Mouse (Mus musculus) MEL-GATA-1-ER (cell line): ENCODE results near the gene Gm20219.
A peak's percentile ranks its signal among the peaks of the same experiment; 100 is the strongest.
"Not testable (repeated sequence)": the region's sequence is repeated elsewhere in the genome, so short reads cannot be mapped to it uniquely, and the experiment has no call there.

ENCODE experiments used
- DNase-seq: peaks from one replicate; pipeline ENCODE4 v3.0.0-alpha.2; 2012; ENCODE audit warnings: low read depth; ENCODE audit errors: extremely low read depth

Gm20219 gene

DNA sequence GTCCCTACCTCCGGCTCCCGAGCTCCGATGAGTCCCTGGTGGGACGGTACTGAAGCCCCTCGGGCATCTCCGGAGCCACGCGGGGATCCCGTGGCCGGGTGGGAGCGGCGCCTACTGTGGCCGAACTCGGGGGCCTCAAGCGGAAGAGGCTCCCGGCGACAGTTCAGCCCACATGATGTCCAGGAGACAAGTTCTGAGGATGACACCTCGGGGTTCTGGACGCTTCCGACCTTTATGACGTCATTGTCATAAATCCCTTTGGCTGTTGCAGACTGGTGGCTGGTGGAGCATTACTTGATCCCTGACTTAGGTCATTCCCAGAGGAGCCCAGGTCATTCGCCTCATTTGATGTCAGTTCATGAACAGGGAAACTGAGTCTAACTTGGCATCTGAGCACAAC, 41.9 kb downstream of the Gm20219 start, which contains the start of gene Znrf4:
Gene Znrf4 (minus strand): TSS at position 122 of the 400 bp plus-strand sequence.
- no peak for DNase-seq

DNA sequence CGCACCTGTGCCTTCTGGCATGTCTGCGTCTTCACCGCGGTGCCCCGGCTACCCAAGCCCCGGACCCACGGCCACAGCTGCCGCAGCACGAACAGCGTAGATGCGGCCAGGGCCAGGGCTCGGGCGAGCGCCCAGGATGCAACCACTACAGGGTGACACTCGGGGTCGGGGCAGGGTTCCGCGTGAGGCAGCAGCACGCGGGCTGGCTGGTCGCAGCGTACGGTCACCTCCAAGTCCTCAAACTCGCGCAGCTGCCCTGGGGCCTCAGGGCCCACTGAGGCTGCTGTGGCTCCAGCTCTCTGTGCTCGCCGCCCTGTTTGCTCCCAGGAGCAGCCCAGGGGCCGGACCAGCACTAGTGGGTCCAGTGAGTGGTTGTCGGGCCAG, 42.5 kb downstream of the Gm20219 start:
- no peak for DNase-seq

DNA sequence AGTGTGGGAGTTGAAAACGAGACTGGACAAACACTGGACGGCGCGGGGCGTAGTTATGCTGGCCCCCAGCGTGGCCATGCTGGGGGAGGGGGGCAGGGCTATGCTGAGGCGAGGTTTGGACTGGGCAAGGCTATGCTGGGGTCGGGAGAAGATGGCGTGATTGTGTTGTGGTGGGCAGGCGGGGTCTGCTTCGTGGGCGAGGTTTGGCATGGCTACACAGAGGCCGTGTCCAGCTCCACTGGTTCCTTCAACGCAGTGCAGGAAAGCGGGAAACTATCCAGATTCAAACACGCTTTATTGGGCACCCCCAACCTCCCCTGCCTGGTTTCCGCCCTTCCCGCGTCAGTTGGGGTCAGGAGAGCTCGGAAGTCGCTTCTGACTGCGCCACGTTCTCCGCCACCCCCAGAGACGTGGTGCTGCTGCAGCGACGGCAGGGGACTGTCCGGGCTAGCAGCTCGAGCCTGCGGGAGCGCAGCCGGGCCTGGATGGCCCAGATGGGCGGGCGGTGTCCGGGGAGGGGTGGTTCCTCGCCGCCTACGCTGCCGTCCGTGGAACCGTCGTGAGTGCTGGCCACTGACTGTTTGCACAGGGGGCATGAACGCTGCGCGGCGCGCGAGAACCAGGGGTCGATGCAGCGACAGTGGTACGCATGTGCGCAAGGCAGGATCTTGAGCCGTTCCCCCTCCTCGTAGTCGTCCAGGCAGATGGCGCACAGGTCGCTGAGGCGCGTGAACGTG, 43.0 kb downstream of the Gm20219 start:
- no peak for DNase-seq

DNA sequence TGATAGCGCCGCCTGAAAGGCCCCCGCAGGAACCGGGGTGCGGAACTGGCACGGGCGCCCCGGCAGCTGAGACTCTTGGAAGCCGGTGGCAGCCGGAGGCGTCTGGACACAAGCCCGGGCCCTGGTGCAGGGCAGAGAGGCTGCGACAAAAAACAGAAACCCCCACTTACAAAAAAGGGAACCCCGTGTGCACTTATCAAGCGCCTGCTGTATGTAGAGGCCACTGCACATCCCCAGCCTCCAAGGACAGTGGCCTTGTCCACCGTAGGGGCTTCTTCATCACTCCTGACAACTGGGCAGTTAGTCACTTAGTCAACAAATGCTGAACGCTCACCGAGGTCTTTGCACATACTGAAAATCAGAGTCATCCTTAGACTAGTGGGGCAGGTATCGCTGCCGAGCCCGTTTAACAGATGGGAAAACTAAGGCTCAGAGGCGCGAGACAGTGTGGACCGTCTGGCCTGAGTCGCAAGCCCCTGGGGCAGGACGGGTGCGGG, 43.7 kb downstream of the Gm20219 start:
- DNase-seq, result no peak

DNA sequence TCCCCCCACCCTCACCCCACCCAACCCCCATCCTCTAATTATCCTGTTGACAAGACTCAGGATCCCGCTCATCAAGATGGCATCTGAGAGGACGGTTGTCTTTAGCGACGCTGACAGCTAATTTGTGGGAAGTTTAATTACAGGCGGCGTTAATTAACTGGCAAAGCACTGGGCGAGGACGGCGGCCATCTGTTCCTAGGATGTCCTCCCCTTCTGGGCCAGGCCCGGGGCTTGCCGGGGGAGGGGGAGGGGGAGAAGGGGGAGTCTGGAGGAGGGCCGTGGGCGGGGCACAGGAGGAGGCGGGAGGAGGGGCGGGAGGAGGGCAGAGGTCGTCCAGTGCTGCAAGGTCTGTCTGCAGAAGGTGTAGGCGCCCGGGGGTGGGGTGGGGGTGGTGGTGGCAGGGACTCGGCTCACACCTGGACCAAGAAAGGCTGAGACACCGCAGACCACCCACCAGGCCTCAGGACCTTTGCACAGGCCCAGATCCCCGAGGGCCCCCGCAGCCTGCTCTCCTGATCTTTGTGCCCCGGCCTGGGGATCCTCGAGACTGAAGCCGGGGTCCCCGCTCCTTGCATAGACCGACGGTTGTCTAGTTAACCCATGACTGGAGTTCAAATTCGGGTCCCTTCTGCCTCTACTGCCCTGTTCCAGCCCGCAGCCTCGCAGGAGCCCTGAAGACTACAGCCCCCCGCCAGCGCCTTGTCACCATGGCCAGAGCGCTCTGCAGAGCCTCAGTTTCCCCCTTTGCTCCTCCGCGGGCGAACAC, 44.3 kb downstream of the Gm20219 start:
- no peak for DNase-seq

DNA sequence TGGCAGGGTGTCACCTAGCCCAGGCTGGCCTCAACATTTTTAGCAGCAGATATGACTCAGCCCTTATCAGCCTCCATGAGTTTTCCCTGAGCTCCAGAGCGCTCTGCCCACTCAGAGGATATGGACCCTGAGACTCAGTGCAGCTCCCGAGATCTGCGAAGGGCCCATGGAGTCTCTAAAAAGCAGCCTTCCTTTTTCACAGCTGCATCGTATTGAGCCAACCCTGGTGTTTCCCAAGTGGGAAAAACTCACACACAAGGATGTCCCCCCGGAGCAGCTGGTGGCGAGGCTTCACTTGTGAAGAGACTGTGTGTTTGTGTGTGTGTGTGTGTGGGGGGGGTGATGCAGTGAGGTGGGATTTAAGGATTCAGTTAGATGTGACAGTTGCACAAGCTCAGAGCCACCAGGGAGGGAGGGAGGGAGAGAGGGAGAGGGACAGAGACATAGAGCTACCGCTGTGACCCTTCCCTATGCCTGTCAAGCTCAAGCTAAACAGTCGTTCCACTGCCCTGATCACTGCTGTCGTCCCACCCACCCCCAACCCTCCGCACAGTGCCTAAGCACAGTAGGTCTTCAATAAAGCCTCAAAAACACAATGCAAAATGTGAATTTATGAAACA, 45.1 kb downstream of the Gm20219 start:
- no peak for DNase-seq

DNA sequence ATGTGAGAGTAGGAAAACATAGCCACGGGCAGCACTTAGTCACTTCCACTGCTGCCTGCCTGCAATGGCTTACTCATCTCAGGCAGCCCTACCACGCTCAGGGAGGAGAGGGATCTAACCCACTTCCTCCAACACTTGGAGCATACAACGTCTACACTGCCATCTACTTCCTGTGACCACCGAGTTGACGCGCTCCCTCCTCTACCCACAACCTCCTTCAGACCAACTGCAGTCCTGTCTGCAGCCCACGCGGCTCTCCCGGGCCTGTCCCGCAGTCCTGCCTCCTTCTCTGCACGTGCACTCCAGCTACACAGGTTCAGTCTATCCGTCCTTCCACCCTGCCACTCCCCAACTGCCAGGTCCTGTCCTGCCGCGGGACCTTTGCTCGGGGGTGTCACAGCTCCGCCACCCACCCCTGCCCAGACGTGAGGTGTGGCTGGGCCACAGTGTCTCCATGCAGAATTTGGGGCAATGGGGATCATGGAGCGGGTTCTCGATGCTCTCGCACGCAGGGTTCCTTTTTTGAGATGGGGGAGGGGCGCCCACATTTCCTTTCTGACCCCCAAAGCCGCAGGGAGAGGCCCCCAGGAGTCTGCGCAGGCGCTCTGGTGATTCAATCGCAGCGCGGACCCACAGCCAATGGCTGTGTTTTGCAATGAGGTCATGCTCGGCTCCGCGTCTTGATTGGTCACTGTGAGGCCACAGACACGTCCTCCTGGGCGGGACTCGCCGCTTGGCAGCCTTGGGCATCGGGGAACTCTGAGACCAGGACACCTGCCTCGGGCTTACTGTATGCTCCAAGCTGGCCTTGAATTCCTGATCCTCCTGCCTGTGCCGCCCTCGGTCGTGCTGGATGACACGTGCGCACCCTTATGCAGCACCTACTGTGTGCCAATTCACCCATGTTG, 46.8 kb downstream of the Gm20219 start:
- peak; percentile 94 for DNase-seq

DNA sequence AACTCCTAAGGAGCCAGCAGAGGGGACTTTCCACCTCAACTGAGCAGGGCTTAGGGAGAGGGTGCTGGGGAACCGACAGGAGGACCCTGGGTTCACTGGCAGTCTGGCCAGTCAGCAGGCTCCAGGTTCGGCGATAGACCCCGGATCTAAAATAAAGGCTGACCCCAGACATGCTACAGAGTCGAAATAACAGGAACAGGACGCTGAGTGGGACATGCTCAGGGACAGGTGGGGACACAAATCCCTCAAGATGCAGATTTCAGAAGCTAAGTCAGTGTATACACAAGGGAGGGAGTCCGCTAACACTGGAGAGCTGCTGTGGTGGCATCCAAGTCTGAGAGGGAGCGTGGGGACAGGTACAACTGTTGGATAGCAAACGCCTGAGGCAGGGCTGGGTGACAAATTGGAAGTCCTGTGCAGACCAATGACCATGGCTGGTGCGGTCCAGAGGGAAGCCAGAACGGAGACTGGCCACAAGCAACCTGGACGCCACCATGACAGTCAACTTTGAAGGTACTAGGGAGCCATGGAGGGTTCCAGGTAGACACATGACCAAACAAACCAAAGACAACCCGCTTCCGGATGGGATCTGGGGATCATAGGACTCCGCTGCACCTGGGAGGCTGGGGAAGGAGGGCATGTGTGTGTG, 47.6 kb downstream of the Gm20219 start:
- no peak for DNase-seq

DNA sequence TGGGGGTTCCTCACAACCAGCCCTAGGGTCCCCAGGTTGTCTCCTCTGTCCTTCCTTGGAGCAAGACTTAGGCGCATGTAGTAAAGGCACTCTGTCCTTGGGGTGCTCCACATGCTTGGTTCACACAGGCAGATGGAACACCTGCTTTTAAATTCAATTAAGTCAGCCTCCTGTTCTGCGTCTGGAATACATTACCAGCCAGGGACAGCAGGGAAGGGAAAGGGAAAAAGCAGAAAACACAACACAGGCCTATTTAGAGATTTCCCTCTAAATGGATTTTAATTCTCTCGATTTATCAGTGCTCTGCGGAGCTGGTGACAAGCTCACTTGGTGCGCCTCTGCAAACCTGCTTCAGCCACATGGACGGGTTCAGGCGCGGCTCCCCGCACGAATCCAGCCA, 48.8 kb downstream of the Gm20219 start:
- DNase-seq, result no peak

DNA sequence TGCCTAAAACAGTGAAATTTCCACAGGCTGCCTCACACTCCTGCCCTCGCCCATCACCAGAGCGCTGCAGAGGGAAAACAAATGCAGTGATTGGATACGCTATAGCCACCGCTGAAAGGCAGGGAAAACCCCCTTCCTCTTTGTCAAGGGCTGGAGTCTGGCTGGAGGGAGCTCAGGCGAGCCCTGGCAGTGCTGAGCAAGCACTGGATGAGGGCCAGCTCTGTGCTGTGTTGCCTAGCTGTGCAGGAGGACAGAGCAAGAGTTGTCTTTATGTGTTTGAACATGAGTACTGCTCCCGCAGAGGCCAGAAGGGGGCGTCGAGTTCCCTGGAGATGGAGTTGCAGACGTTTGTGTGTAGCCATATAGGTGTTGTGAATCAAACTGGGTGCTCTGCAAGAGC, 51.7 kb downstream of the Gm20219 start:
- DNase-seq, result no peak

DNA sequence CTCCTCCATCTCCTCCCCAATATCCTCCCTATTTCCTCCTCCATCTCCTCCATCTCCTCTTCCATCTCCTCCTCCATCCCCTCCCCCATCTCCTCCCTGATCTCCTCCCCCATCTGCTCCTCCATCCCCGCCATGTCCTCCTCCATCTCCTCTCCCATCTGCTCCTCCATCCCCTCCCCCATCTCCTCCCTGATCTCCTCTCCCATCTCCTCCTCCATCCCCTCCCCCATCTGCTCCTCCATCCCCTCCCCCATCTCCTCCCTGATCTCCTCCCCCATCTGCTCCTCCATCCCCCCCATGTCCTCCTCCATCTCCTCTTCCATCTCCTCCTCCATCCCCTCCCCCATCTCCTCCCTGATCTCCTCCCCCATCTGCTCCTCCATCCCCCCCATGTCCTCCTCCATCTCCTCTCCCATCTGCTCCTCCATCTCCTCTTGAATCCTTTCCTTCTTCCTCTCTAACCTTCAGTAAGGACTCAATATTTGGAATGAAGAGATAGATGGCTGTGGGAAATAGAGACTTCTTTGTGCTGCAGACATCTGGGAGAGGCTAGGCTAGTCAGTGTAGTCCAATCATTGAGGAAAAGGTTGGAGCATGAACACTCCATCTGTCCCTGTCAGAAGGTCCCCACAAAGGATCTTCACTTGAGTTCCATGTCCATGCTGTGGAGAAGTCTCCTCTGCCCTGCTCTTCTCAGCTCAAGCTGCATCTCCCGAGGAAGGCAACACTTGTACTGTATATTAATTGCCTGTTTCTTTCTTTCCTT, 52.4 kb downstream of the Gm20219 start:
- DNase-seq, result not testable (repeated sequence)
